Mouse (Mus musculus) CH12.LX (cell line): ENCODE results near the gene Shtn1.

ENCODE experiments used
- CTCF ChIP-seq, 2 experiments: IDR thresholded peaks in 1 of 2; conservative IDR thresholded peaks in 1 of 2; 2 replicates each; pipeline ENCODE4 v1.5.1; 2011 to 2012; ENCODE audit warnings: low read depth in 2 of 2, low read length in 2 of 2, improper control_type of control experiment in 1 of 2, inconsistent platforms in 1 of 2, mild to moderate bottlenecking in 1 of 2, moderate library complexity in 1 of 2
- EP300 ChIP-seq: IDR thresholded peaks from 2 replicates; pipeline ENCODE4 v1.6.1; 2011; ENCODE audit warnings: low read length, improper control_type of control experiment
- MAX ChIP-seq: IDR thresholded peaks from 2 replicates; pipeline ENCODE4 v1.6.1; 2011; ENCODE audit warnings: low read length, improper control_type of control experiment
- MAZ ChIP-seq: IDR thresholded peaks from 2 replicates; pipeline ENCODE4 v1.6.1; 2012; ENCODE audit warnings: low read depth, mild to moderate bottlenecking, inconsistent platforms, low read length, improper control_type of control experiment, moderate library complexity
- MXI1 ChIP-seq: IDR thresholded peaks from 2 replicates; pipeline ENCODE4 v1.6.1; 2011; ENCODE audit warnings: mild to moderate bottlenecking, low read depth, low read length, improper control_type of control experiment
- SMC3 ChIP-seq: IDR thresholded peaks from 2 replicates; pipeline ENCODE4 v1.6.1; 2011; ENCODE audit warnings: low read depth, low read length, improper control_type of control experiment

GRCm38 (mm10) chr19:59092295-59092694 is 16.4 kb upstream of the Shtn1 start:
- TF ChIP-seq MXI1 (no peak), EP300 (no peak), CTCF (conservative IDR thresholded peaks at IDR 0.05 in 1 of 2, IDR thresholded peaks at IDR 0.05 in 1 of 2; ENCODE audit: low read depth in 2 of 2, low read length in 2 of 2) (no peak), MAX (no peak), MAZ (no peak), SMC3 (no peak)
